Mouse (Mus musculus) stomach, postnatal 0 days (tissue): ENCODE data around the gene Utrn.

Experiments
- CTCF ChIP-seq: IDR thresholded peaks from 2 replicates; pipeline ENCODE4 v1.5.1; 2016; ENCODE audit warnings: antibody characterized with exemption, low read depth, mild to moderate bottlenecking, moderate library complexity
- EP300 ChIP-seq: optimal IDR thresholded peaks from 2 replicates; pipeline ENCODE3; 2016; ENCODE audit warnings: antibody characterized with exemption

DNA sequence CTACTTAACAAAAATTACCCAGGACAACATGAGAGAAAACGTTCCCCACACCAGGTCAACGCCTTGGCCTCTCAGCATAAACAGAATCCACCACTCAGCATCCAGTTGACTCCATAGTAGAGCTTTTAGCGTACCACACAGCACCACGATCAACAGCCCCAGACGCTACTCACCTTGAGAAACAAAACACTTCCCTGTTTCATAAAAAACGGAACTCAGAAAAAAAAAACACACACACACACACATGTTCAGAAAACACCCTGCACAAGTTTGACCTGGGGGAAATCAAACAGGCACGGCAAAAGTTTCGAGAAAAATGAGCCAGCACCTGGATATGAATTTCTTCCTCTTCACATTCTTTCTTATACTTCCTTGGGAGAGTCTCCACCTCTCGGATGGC is 125.4 kb downstream of the Utrn start:
- no peak for TF ChIP-seq CTCF
- no peak for TF ChIP-seq EP300
